Mouse (Mus musculus) E14TG2a.4 (cell line): ENCODE measurements at regions not wholly inside any gene's neighbourhood (a gene's known extent, or its start where the extent isn't known, plus 50 kb on each side); places are given as distances from the start of the nearest gene placed in this dataset.

Experiments
- CTCF ChIP-seq: conservative IDR thresholded peaks from 2 replicates; pipeline ENCODE4 v1.5.1; 2014; ENCODE audit warnings: low read length
- NANOG ChIP-seq: IDR thresholded peaks from 2 replicates; pipeline ENCODE4 v1.6.1; 2014; ENCODE audit warnings: borderline replicate concordance, low read length, mixed read lengths
- POU5F1 ChIP-seq: IDR thresholded peaks from 2 replicates; pipeline ENCODE4 v1.6.1; 2014; ENCODE audit warnings: low read length, borderline replicate concordance

DNA sequence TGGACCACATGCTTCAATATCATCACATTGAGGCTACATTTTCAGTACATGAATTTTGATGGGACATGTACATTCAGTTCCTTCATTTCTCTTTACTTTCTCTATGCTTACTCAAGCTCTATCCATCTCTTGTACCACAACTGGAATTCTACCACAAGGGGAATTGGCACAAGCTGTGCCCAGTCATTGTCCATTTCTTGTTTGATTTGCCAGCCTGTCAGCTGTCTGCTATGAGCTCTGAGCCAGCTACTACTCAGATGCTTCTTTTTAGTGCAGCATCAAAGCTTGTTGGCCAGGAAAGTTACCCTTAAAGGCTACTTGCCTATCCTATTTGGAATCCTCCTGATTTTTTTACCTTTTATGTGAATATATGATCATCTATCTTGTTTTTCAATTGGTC, 410.9 kb upstream of the Agtr1b start:
- TF ChIP-seq CTCF (no peak), NANOG (no peak), POU5F1 (no peak)
